Mouse (Mus musculus) G1E (cell line): ENCODE measurements around the gene Tmem104. TPM values are rescaled to one million over a fixed set of nuclear protein-coding genes. Genes with fewer than 3 reads are reported as not detected.

Experiments
- ATAC-seq: 2 replicates; pipeline ENCODE4 v1.8.0; 2016; ENCODE audit warnings: mild to moderate bottlenecking; ENCODE audit not compliant: insufficient number of reproducible peaks, poor library complexity, low FRiP score, severe bottlenecking; ENCODE audit errors: extremely low read depth
- DNase-seq: peaks from one replicate; pipeline ENCODE4 v3.0.0; 2012; ENCODE audit warnings: low spot score
- H3K27me3 ChIP-seq: 2 replicates; pipeline ENCODE4 v1.6.1; 2012; ENCODE audit warnings: mild to moderate bottlenecking, low read length, inconsistent platforms; ENCODE audit not compliant: insufficient read depth
- H3K36me3 ChIP-seq: replicated peaks from 2 replicates; pipeline ENCODE3; 2012; ENCODE audit warnings: mild to moderate bottlenecking, inconsistent platforms
- H3K4me1 ChIP-seq: 2 replicates; pipeline ENCODE4 v1.6.1; 2012; ENCODE audit warnings: low read depth, low read length, inconsistent platforms, mixed read lengths; ENCODE audit not compliant: insufficient read depth
- H3K4me3 ChIP-seq: 2 replicates; pipeline ENCODE4 v1.5.1; 2012; ENCODE audit warnings: low read depth, mild to moderate bottlenecking, inconsistent platforms, low read length, moderate library complexity, mixed read lengths
- H3K9me3 ChIP-seq: replicated peaks from 2 replicates; pipeline ENCODE4 v1.6.1; 2012; ENCODE audit warnings: inconsistent platforms
- CTCF ChIP-seq: IDR thresholded peaks from 2 replicates; pipeline ENCODE4 v1.5.1; 2012; ENCODE audit warnings: low read depth, low read length, inconsistent platforms, mixed read lengths
- GATA1 ChIP-seq: IDR thresholded peaks from 2 replicates; pipeline ENCODE4 v1.6.1; 2012; ENCODE audit warnings: borderline replicate concordance, low read length, inconsistent platforms, mixed read lengths
- GATA2 ChIP-seq: IDR thresholded peaks from 2 replicates; pipeline ENCODE4 v1.6.1; 2012; ENCODE audit warnings: low read depth, low read length, inconsistent platforms, borderline replicate concordance
- POLR2AphosphoS5 ChIP-seq: IDR thresholded peaks from 2 replicates; pipeline ENCODE4 v1.6.1; 2012; ENCODE audit warnings: low read depth, low read length, inconsistent platforms; ENCODE audit not compliant: insufficient replicate concordance
- TAL1 ChIP-seq: conservative IDR thresholded peaks from 2 replicates; pipeline ENCODE4 v1.6.1; 2012; ENCODE audit warnings: low read depth, low read length, inconsistent platforms, mixed read lengths
- polyA plus RNA-seq: library from polyadenylated mRNA; stranded (reverse); fragments of >175 nt; gene quantifications from 2 replicates; pipeline ENCODE4 v1.2.3, GENCODE M21; 2012
- total RNA-seq, 2 experiments: library from RNA; stranded (forward) in 1 of 2; stranded (reverse) in 1 of 2; fragments of 200-1000 nt in 1 of 2; fragments of >200 nt in 1 of 2; fragmentation: Nextera tagmentation in 1 of 2; gene quantifications; 2 replicates each; pipeline ENCODE4 v1.2.3; 2014 to 2017

Tmem104 gene
- total and polyA plus RNA-seq, 3 experiments, result 2.6 to 23.2 (median 14.7) TPM

- H3K4me1 ChIP-seq, result peaks cover 72% of the 10 kb centered on the region
- no peaks in the 10 kb centered on the region for H3K27me3 ChIP-seq
- peaks cover under 1% of the 10 kb centered on the region for H3K9me3 ChIP-seq
- H3K36me3 ChIP-seq, result peaks cover 66% of the 10 kb centered on the region
- no peak for TF ChIP-seq POLR2AphosphoS5
- no peak for TF ChIP-seq CTCF
- no peak for TF ChIP-seq GATA2
- no peak for TF ChIP-seq TAL1
- no peak for DNase-seq
- ATAC-seq, result peak; percentile 24
- peak overlapping the region; percentile 56; the same call in 1 of the 2 replicates for H3K4me3 ChIP-seq
Measured at GRCm38 (mm10) chr11:115184973-115185372, 2.3 kb upstream of the Tmem104 start.

- no peaks in the 10 kb centered on the region for H3K27me3 ChIP-seq
- peaks cover 80% of the 10 kb centered on the region for H3K4me1 ChIP-seq
- ATAC-seq, result no peak
- DNase-seq, result no peak
- peaks cover 6% of the 10 kb centered on the region for H3K9me3 ChIP-seq
- H3K4me3 ChIP-seq, result peak within 1 kb of the TSS; percentile 81
- no peak for TF ChIP-seq POLR2AphosphoS5
- no peak for TF ChIP-seq GATA1
- no peak for TF ChIP-seq GATA2
- TF ChIP-seq CTCF, result no peak
- TF ChIP-seq TAL1, result no peak
- peaks cover 62% of the 10 kb centered on the region for H3K36me3 ChIP-seq
Measured at GRCm38 (mm10) chr11:115187693-115188092, 406 bp downstream of the Tmem104 start, which contains the start of gene Nat9. TSS of gene Nat9 (minus strand) at chr11:115187859.

GRCm38 (mm10) chr11:115188539-115189231 lies 1.4 kb downstream of the Tmem104 start:
- Histone ChIP-seq H3K27me3 (no peaks in the 10 kb centered on the region), H3K9me3 (peaks cover 6% of the 10 kb centered on the region), H3K36me3 (peaks cover 52% of the 10 kb centered on the region), H3K4me1 (peaks cover 72% of the 10 kb centered on the region), H3K4me3 (peak overlapping the region; percentile 81; the same call in 1 of the 2 replicates)
- no peak for TF ChIP-seq GATA1
- TF ChIP-seq TAL1, result no peak
- no peak for TF ChIP-seq CTCF
- TF ChIP-seq POLR2AphosphoS5, result no peak
- no peak for TF ChIP-seq GATA2
- DNase-seq (no peak), ATAC-seq (no peak)

- ATAC-seq (no peak), DNase-seq (no peak)
- Histone ChIP-seq H3K4me3 (peak overlapping the region; percentile 81; the same call in 1 of the 2 replicates), H3K4me1 (peaks cover 68% of the 10 kb centered on the region), H3K27me3 (no peaks in the 10 kb centered on the region), H3K9me3 (peaks cover 6% of the 10 kb centered on the region), H3K36me3 (peaks cover 46% of the 10 kb centered on the region)
- no peak for TF ChIP-seq TAL1
- TF ChIP-seq POLR2AphosphoS5, result no peak
- no peak for TF ChIP-seq GATA1
- no peak for TF ChIP-seq GATA2
- TF ChIP-seq CTCF, result no peak
Measured at GRCm38 (mm10) chr11:115189304-115189703, 2.0 kb downstream of the Tmem104 start.

GRCm38 (mm10) chr11:115192180-115192579 lies 4.9 kb downstream of the Tmem104 start:
- H3K4me1 ChIP-seq, result peaks cover 73% of the 10 kb centered on the region
- TF ChIP-seq GATA1 (no peak), POLR2AphosphoS5 (no peak), TAL1 (no peak), GATA2 (no peak), CTCF (no peak)
- DNase-seq (no peak), ATAC-seq (peak; percentile 5; the same call in 1 of the 2 replicates)
- no peaks in the 10 kb centered on the region for H3K27me3 ChIP-seq
- peak overlapping the region; percentile 61; the same call in 1 of the 2 replicates for H3K4me3 ChIP-seq
- H3K36me3 ChIP-seq, result peaks cover 58% of the 10 kb centered on the region
- H3K9me3 ChIP-seq, result peaks cover 6% of the 10 kb centered on the region

GRCm38 (mm10) chr11:115194693-115195092 lies 7.4 kb downstream of the Tmem104 start:
- Histone ChIP-seq H3K36me3 (peaks cover 70% of the 10 kb centered on the region), H3K4me1 (peaks cover 78% of the 10 kb centered on the region), H3K4me3 (peak overlapping the region; percentile 55; the same call in 1 of the 2 replicates), H3K27me3 (no peaks in the 10 kb centered on the region), H3K9me3 (peaks cover 6% of the 10 kb centered on the region)
- peak; percentile 50 for ATAC-seq
- TF ChIP-seq GATA2 (no peak), TAL1 (peak; percentile 63), CTCF (no peak)
- DNase-seq, result no peak
